Mouse (Mus musculus): ENCODE measurements around the gene Doc2a. TPM values are rescaled to one million over a fixed set of nuclear protein-coding genes. Genes with fewer than 3 reads are reported as not detected.

The Doc2a gene
- polyA plus RNA-seq (2012; rRNA removed): not detected in 2 replicates

GRCm38 (mm10) chr7:126847116-126847420 lies at the start of gene Doc2a:
Gene Doc2a (plus strand): TSS chr7:126847416.
- WGBS: 46% methylated on average over 4 of the region's 4 CpGs
- no peak for DNase-seq (ENCODE audit: low read depth, low spot score)

GRCm38 (mm10) chr7:126798127-126799049 lies 48.8 kb upstream of the Doc2a start:
- under 1% methylated on average over 40 of the region's 40 CpGs for WGBS

GRCm38 (mm10) chr7:126799050-126799467 lies 48.2 kb upstream of the Doc2a start:
- WGBS: under 1% methylated on average over 33 of the region's 36 CpGs
- DNase-seq (ENCODE audit: low read depth, low spot score): peak; percentile 89

More at GRCm38 (mm10) chr7:126798127-126799049, 48.8 kb upstream of the Doc2a start:
- DNase-seq (ENCODE audit: low read depth, low spot score): no peak

- DNase-seq (ENCODE audit: low read depth, low spot score): no peak
- 3% methylated on average over 38 of the region's 38 CpGs for WGBS
Measured at GRCm38 (mm10) chr7:126799468-126800268, 47.5 kb upstream of the Doc2a start.

- no peak for DNase-seq (ENCODE audit: low read depth, low spot score)
- WGBS: 71% methylated on average over 5 of the region's 5 CpGs
Measured at GRCm38 (mm10) chr7:126800269-126801056, 46.8 kb upstream of the Doc2a start.

GRCm38 (mm10) chr7:126801057-126801422 lies 46.2 kb upstream of the Doc2a start:
- WGBS: 89% methylated on average over 16 of the region's 16 CpGs
- DNase-seq (ENCODE audit: low read depth, low spot score): no peak

- whole genome bisulfite sequencing: 85% methylated on average over 11 of the region's 11 CpGs
- DNase-seq (ENCODE audit: low read depth, low spot score): no peak
Measured at GRCm38 (mm10) chr7:126802134-126802889, 44.9 kb upstream of the Doc2a start.

- WGBS: 84% methylated on average over 6 of the region's 6 CpGs
- no peak for DNase-seq (ENCODE audit: low read depth, low spot score)
Measured at GRCm38 (mm10) chr7:126803181-126803580, 44.0 kb upstream of the Doc2a start.

- no peak for DNase-seq (ENCODE audit: low read depth, low spot score)
Measured at GRCm38 (mm10) chr7:126803751-126804150, 43.5 kb upstream of the Doc2a start.

GRCm38 (mm10) chr7:126806956-126807355 lies 40.3 kb upstream of the Doc2a start:
- WGBS: 24% methylated on average over 6 of the region's 6 CpGs
- peak; percentile 90 for DNase-seq (ENCODE audit: low read depth, low spot score)

GRCm38 (mm10) chr7:126807405-126807804 lies 39.8 kb upstream of the Doc2a start:
- 45% methylated on average over 4 of the region's 4 CpGs for WGBS

GRCm38 (mm10) chr7:126808703-126809455 lies 38.3 kb upstream of the Doc2a start:
- WGBS: under 1% methylated on average over 43 of the region's 43 CpGs
- DNase-seq (ENCODE audit: low read depth, low spot score): no peak

More at GRCm38 (mm10) chr7:126807405-126807804, 39.8 kb upstream of the Doc2a start:
- DNase-seq (ENCODE audit: low read depth, low spot score): no peak

GRCm38 (mm10) chr7:126809723-126810369 lies 37.4 kb upstream of the Doc2a start:
- no peak for DNase-seq (ENCODE audit: low read depth, low spot score)
- WGBS: 56% methylated on average over 5 of the region's 5 CpGs

- WGBS: 46% methylated on average over 8 of the region's 8 CpGs
- DNase-seq (ENCODE audit: low read depth, low spot score): no peak
Measured at GRCm38 (mm10) chr7:126815726-126816222, 31.4 kb upstream of the Doc2a start.

GRCm38 (mm10) chr7:126816494-126816893 lies 30.7 kb upstream of the Doc2a start:
- WGBS: 62% methylated on average over 8 of the region's 8 CpGs
- no peak for DNase-seq (ENCODE audit: low read depth, low spot score)

- no peak for DNase-seq (ENCODE audit: low read depth, low spot score)
Measured at GRCm38 (mm10) chr7:126817595-126817994, 29.6 kb upstream of the Doc2a start.

GRCm38 (mm10) chr7:126818818-126819217 lies 28.4 kb upstream of the Doc2a start:
- WGBS: 10% methylated on average over 1 of the region's 1 CpGs
- DNase-seq (ENCODE audit: low read depth, low spot score): no peak

More at GRCm38 (mm10) chr7:126817595-126817994, 29.6 kb upstream of the Doc2a start:
- 84% methylated on average over 7 of the region's 7 CpGs for WGBS

Data from large intestine, adult 2 months (tissue).